Mouse (Mus musculus): ENCODE results near the gene Nsf. TPM values are rescaled to one million over a fixed set of nuclear protein-coding genes. Genes with fewer than 3 reads are reported as not detected.

The Nsf gene
- polyA plus RNA-seq, 1 experiment from 2014 or later = 128 TPM

- Histone ChIP-seq H3K4me1 (replicated peaks; ENCODE audit: control insufficient read depth, insufficient read depth, low read length) (peaks cover 15% of the 10 kb centered on the region), H3K4me2 (ENCODE audit: low read length) (peak overlapping the region; percentile 73), H3K27ac (ENCODE audit: low read length) (no peak overlapping the region), H3K9ac (replicated peaks; ENCODE audit: low read depth, low read length) (no peak overlapping the region), H3K4me3 (replicated peaks; ENCODE audit: low read length) (peak overlapping the region; percentile 86; the same call in 1 of the 2 replicates), H3K36me3 (ENCODE audit: control insufficient read depth, insufficient read depth) (no peaks in the 10 kb centered on the region), H3K9me3 (ENCODE audit: control insufficient read depth, low read length) (no peaks in the 10 kb centered on the region), H3K27me3 (replicated peaks; ENCODE audit: control insufficient read depth, insufficient read depth, low read length) (no peaks in the 10 kb centered on the region)
- no peak for ATAC-seq
- 57% methylated on average over 5 of the region's 5 CpGs for WGBS
Measured at GRCm38 (mm10) chr11:103952635-103953031, 1.2 kb downstream of the Nsf start.

- H3K9me3 ChIP-seq (ENCODE audit: control insufficient read depth, low read length) = no peaks in the 10 kb centered on the region
- no peak overlapping the region for H3K4me2 ChIP-seq (ENCODE audit: low read length)
- H3K36me3 ChIP-seq (ENCODE audit: control insufficient read depth, insufficient read depth) = no peaks in the 10 kb centered on the region
- H3K4me1 ChIP-seq (replicated peaks; ENCODE audit: control insufficient read depth, insufficient read depth, low read length) = peaks cover 15% of the 10 kb centered on the region
- no peak overlapping the region for H3K27ac ChIP-seq (ENCODE audit: low read length)
- H3K9ac ChIP-seq (replicated peaks; ENCODE audit: low read depth, low read length) = no peak overlapping the region
- WGBS = 82% methylated on average over 7 of the region's 7 CpGs
- no peak for ATAC-seq
- H3K27me3 ChIP-seq (replicated peaks; ENCODE audit: control insufficient read depth, insufficient read depth, low read length) = no peaks in the 10 kb centered on the region
- no peak overlapping the region for H3K4me3 ChIP-seq (replicated peaks; ENCODE audit: low read length)
Measured at GRCm38 (mm10) chr11:103951106-103951505, 2.8 kb downstream of the Nsf start.

DNA sequence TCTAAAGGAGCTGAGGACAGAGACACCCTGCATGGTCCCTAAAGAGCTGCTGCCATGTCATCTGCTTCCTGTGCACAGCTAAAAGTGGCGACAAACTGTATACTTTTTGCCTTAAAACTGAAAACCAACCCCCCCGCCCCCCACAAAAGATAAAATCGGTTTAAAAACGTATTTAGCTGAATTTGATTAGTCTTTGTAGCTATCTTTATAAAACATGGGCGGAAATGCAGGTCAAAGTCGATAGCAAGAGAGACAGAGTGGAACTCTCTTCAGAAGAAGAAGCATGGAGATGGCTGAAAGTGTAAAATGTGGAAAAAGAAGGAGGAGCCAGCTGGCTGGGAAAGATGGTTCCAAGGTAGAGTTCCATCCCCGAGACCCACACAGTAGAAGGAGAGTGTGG, 4.9 kb downstream of the Nsf start:
- H3K27ac ChIP-seq (ENCODE audit: low read length) = no peak overlapping the region
- H3K4me3 ChIP-seq (replicated peaks; ENCODE audit: low read length) = no peak overlapping the region
- H3K9ac ChIP-seq (replicated peaks; ENCODE audit: low read depth, low read length) = no peak overlapping the region
- no peak overlapping the region for H3K4me2 ChIP-seq (ENCODE audit: low read length)
- WGBS = 94% methylated on average over 7 of the region's 7 CpGs
- no peaks in the 10 kb centered on the region for H3K27me3 ChIP-seq (replicated peaks; ENCODE audit: control insufficient read depth, insufficient read depth, low read length)
- ATAC-seq = no peak
- peaks cover 15% of the 10 kb centered on the region for H3K4me1 ChIP-seq (replicated peaks; ENCODE audit: control insufficient read depth, insufficient read depth, low read length)
- no peaks in the 10 kb centered on the region for H3K36me3 ChIP-seq (ENCODE audit: control insufficient read depth, insufficient read depth)
- no peaks in the 10 kb centered on the region for H3K9me3 ChIP-seq (ENCODE audit: control insufficient read depth, low read length)

- Histone ChIP-seq H3K36me3 (ENCODE audit: control insufficient read depth, insufficient read depth) (no peaks in the 10 kb centered on the region), H3K27me3 (replicated peaks; ENCODE audit: control insufficient read depth, insufficient read depth, low read length) (no peaks in the 10 kb centered on the region), H3K27ac (ENCODE audit: low read length) (no peak overlapping the region), H3K4me3 (replicated peaks; ENCODE audit: low read length) (no peak overlapping the region), H3K4me2 (ENCODE audit: low read length) (no peak overlapping the region), H3K9me3 (ENCODE audit: control insufficient read depth, low read length) (no peaks in the 10 kb centered on the region), H3K4me1 (replicated peaks; ENCODE audit: control insufficient read depth, insufficient read depth, low read length) (peaks cover 6% of the 10 kb centered on the region; the same call in 1 of the 2 replicates), H3K9ac (replicated peaks; ENCODE audit: low read depth, low read length) (no peak overlapping the region)
- no peak for ATAC-seq
- 91% methylated on average over 4 of the region's 4 CpGs for WGBS
Measured at GRCm38 (mm10) chr11:103942740-103943139, 11.1 kb downstream of the Nsf start.

DNA sequence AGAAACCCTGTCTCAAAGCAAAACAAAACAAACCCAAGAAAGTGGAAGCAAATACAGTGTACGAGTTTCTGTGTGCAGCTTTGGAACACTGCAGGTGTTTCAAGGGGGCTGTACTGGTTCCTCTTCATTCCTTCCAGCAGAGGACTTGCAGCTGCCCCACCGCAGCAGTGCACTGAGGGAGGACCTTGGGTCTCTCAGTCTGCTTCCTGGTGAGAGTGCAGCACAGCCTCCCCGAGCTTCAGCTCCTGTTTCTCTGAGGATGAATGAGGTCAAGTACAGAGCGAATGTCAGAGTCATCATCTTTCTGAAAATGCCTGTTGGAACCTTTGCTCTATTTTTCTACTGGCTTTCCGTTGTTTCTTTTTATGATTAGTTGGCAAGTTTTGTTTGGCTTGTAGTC, 12.5 kb downstream of the Nsf start:
- Histone ChIP-seq H3K36me3 (ENCODE audit: control insufficient read depth, insufficient read depth) (no peaks in the 10 kb centered on the region), H3K9ac (replicated peaks; ENCODE audit: low read depth, low read length) (no peak overlapping the region), H3K4me3 (replicated peaks; ENCODE audit: low read length) (no peak overlapping the region), H3K27me3 (replicated peaks; ENCODE audit: control insufficient read depth, insufficient read depth, low read length) (no peaks in the 10 kb centered on the region), H3K9me3 (ENCODE audit: control insufficient read depth, low read length) (no peaks in the 10 kb centered on the region), H3K4me1 (replicated peaks; ENCODE audit: control insufficient read depth, insufficient read depth, low read length) (peaks cover 9% of the 10 kb centered on the region; the same call in 1 of the 2 replicates), H3K27ac (ENCODE audit: low read length) (no peak overlapping the region), H3K4me2 (ENCODE audit: low read length) (no peak overlapping the region)
- 69% methylated on average over 5 of the region's 5 CpGs for WGBS
- ATAC-seq = no peak

DNA sequence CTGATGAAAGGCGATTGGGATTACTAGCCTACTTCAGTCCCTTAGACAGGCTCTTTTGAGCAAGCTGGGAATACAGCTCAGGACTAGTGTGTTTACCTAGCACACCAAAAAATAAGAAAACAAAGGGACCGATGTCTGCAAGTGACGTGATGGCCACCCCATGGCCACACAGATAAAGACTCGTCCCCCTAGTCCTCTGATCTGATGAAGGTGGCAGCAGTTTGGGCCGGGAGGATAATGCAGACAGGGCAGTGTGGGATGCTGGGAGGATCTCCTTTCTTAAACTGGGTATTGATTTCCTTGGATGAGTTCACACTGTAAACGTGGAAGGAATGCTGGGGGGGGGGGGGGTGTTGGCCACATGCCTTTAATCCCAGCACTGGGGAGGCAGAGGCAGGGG, 13.0 kb downstream of the Nsf start:
- H3K36me3 ChIP-seq (ENCODE audit: control insufficient read depth, insufficient read depth) = no peaks in the 10 kb centered on the region
- no peak overlapping the region for H3K9ac ChIP-seq (replicated peaks; ENCODE audit: low read depth, low read length)
- H3K27me3 ChIP-seq (replicated peaks; ENCODE audit: control insufficient read depth, insufficient read depth, low read length) = no peaks in the 10 kb centered on the region
- peaks cover 12% of the 10 kb centered on the region for H3K4me1 ChIP-seq (replicated peaks; ENCODE audit: control insufficient read depth, insufficient read depth, low read length)
- H3K4me3 ChIP-seq (replicated peaks; ENCODE audit: low read length) = no peak overlapping the region
- no peak overlapping the region for H3K4me2 ChIP-seq (ENCODE audit: low read length)
- no peaks in the 10 kb centered on the region for H3K9me3 ChIP-seq (ENCODE audit: control insufficient read depth, low read length)
- ATAC-seq = no peak
- H3K27ac ChIP-seq (ENCODE audit: low read length) = no peak overlapping the region
- whole genome bisulfite sequencing = 50% methylated on average over 6 of the region's 6 CpGs

GRCm38 (mm10) chr11:103937976-103938728, 15.7 kb downstream of the Nsf start:
- H3K27ac ChIP-seq (ENCODE audit: low read length) = no peak overlapping the region
- H3K9ac ChIP-seq (replicated peaks; ENCODE audit: low read depth, low read length) = no peak overlapping the region
- no peaks in the 10 kb centered on the region for H3K27me3 ChIP-seq (replicated peaks; ENCODE audit: control insufficient read depth, insufficient read depth, low read length)
- ATAC-seq = peak; percentile 33; the same call in 1 of the 2 replicates
- peaks cover 13% of the 10 kb centered on the region for H3K4me1 ChIP-seq (replicated peaks; ENCODE audit: control insufficient read depth, insufficient read depth, low read length)
- no peak overlapping the region for H3K4me3 ChIP-seq (replicated peaks; ENCODE audit: low read length)
- WGBS = 77% methylated on average over 25 of the region's 25 CpGs
- no peaks in the 10 kb centered on the region for H3K9me3 ChIP-seq (ENCODE audit: control insufficient read depth, low read length)
- H3K4me2 ChIP-seq (ENCODE audit: low read length) = no peak overlapping the region
- H3K36me3 ChIP-seq (ENCODE audit: control insufficient read depth, insufficient read depth) = no peaks in the 10 kb centered on the region

DNA sequence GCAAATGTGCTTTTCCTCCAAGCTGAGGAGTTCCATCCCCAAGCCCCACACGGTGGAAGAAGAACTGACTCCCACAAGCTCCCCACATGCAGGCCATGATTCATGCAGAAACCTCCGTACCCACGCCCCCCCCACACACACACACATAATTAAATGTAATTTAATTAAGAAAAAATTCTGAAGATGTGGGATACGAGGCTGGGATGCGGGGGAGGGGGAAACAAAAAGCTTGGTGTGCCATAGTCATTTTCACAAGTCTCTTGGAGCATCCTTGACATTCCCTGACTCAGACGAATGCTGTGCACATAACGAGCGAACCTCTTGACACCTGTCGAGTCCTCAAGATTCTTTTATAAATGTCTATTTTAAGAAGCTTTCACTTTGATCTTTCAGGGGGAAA, 16.4 kb downstream of the Nsf start:
- H3K9me3 ChIP-seq (ENCODE audit: control insufficient read depth, low read length) = no peaks in the 10 kb centered on the region
- no peaks in the 10 kb centered on the region for H3K27me3 ChIP-seq (replicated peaks; ENCODE audit: control insufficient read depth, insufficient read depth, low read length)
- no peaks in the 10 kb centered on the region for H3K36me3 ChIP-seq (ENCODE audit: control insufficient read depth, insufficient read depth)
- H3K4me1 ChIP-seq (replicated peaks; ENCODE audit: control insufficient read depth, insufficient read depth, low read length) = peaks cover 13% of the 10 kb centered on the region
- ATAC-seq = no peak
- no peak overlapping the region for H3K4me3 ChIP-seq (replicated peaks; ENCODE audit: low read length)
- no peak overlapping the region for H3K4me2 ChIP-seq (ENCODE audit: low read length)
- no peak overlapping the region for H3K9ac ChIP-seq (replicated peaks; ENCODE audit: low read depth, low read length)
- whole genome bisulfite sequencing = 52% methylated on average over 9 of the region's 9 CpGs
- H3K27ac ChIP-seq (ENCODE audit: low read length) = no peak overlapping the region

DNA sequence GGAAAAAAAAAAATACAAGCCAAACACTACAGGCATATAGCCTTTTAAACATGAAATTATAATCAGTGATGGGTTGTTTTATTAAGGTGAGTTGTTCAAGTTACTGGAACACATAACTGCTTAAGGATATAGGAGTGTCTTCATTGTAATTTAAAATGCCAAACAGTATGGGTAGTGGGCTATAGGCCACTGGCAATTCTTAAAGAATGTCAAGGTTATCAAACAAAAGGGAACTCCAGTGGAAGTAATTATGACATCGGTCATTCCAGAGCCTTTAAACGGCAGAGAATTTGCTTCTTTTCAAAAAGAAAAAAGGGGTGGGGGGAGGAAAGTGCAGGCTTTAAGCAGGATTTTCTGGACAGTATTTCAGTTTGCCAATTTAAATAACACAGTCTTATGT, 18.1 kb downstream of the Nsf start:
- Histone ChIP-seq H3K4me1 (replicated peaks; ENCODE audit: control insufficient read depth, insufficient read depth, low read length) (peaks cover 13% of the 10 kb centered on the region), H3K9ac (replicated peaks; ENCODE audit: low read depth, low read length) (no peak overlapping the region), H3K27me3 (replicated peaks; ENCODE audit: control insufficient read depth, insufficient read depth, low read length) (no peaks in the 10 kb centered on the region), H3K4me2 (ENCODE audit: low read length) (no peak overlapping the region), H3K4me3 (replicated peaks; ENCODE audit: low read length) (no peak overlapping the region), H3K9me3 (ENCODE audit: control insufficient read depth, low read length) (no peaks in the 10 kb centered on the region), H3K36me3 (ENCODE audit: control insufficient read depth, insufficient read depth) (no peaks in the 10 kb centered on the region), H3K27ac (ENCODE audit: low read length) (no peak overlapping the region)
- WGBS = 6% methylated on average over 2 of the region's 2 CpGs
- no peak for ATAC-seq

- Histone ChIP-seq H3K4me1 (replicated peaks; ENCODE audit: control insufficient read depth, insufficient read depth, low read length) (peaks cover 13% of the 10 kb centered on the region), H3K4me2 (ENCODE audit: low read length) (no peak overlapping the region), H3K9me3 (ENCODE audit: control insufficient read depth, low read length) (no peaks in the 10 kb centered on the region), H3K4me3 (replicated peaks; ENCODE audit: low read length) (no peak overlapping the region), H3K27ac (ENCODE audit: low read length) (no peak overlapping the region), H3K36me3 (ENCODE audit: control insufficient read depth, insufficient read depth) (no peaks in the 10 kb centered on the region), H3K27me3 (replicated peaks; ENCODE audit: control insufficient read depth, insufficient read depth, low read length) (no peaks in the 10 kb centered on the region), H3K9ac (replicated peaks; ENCODE audit: low read depth, low read length) (no peak overlapping the region)
- 71% methylated on average over 6 of the region's 6 CpGs for WGBS
- no peak for ATAC-seq
Measured at GRCm38 (mm10) chr11:103933886-103934285, 20.0 kb downstream of the Nsf start.

Measured in forebrain, embryonic 16.5 days (tissue).